Mouse (Mus musculus): Measurements from ENCODE around the gene Xpr1. TPM values are rescaled to one million over a fixed set of nuclear protein-coding genes. Genes with fewer than 3 reads are reported as not detected.

The Xpr1 gene
- polyA plus RNA-seq, 1 experiment from 2014 or later, result 8.6 TPM

DNA sequence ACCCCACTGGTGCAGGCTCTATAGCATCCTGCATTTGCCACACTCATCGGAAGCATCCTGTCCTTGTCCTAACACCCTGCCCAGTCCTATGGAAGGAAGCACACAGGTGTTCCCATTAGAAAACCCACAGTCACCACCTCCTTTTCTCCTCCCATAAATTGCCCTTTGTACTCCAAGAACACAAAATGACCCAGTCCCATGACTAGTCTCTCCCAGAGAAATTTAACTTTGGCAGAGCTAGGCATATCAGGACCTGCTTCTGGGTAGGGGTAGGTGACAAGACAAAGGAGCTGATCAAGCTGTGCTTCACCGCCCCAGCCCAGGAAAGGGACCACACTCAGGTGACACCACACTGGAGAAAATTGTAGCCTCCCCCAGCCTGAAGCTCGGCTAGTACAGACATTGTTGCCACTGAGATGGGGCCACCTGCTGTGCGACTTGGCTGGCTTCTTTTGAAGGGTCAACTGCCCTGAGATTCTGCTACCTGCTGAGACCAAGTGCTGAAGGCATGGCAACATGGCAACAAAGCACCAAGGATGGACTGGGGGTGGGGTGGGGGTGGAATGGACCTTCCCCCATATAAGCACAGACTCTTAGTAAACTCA, 166.6 kb downstream of the Xpr1 start:
- H3K9ac ChIP-seq (replicated peaks), result no peak overlapping the region
- 33% methylated on average over 4 of the region's 4 CpGs for WGBS

DNA sequence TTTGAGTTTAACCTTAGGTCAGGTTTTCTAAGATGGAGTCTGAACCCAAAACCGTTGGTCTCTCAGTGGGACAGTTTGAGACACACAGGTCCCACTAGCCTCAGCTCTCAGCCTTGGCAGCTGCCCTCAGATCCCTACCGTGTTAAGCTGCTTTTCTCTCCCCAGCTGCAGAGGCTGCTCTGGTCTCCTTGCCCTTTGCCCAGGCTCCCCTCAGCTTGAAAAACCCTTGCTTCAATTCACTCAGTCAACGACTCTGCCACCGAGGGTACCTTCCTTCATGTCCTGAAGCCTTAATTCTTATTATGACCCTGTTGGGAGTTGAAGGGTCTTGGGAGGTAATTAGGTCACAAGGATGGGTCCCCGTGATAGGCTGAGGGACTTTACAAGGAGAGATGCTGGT, 167.3 kb downstream of the Xpr1 start:
- Histone ChIP-seq H3K9me3 (no peaks in the 10 kb centered on the region), H3K27ac (no peak overlapping the region), H3K4me3 (replicated peaks) (no peak overlapping the region), H3K36me3 (no peaks in the 10 kb centered on the region), H3K27me3 (no peaks in the 10 kb centered on the region), H3K4me2 (no peak overlapping the region), H3K9ac (replicated peaks) (no peak overlapping the region), H3K4me1 (replicated peaks) (peaks cover 10% of the 10 kb centered on the region)
- WGBS, result 35% methylated on average over 5 of the region's 5 CpGs
- no peak for ATAC-seq (ENCODE audit: insufficient number of reproducible peaks, insufficient read depth, low FRiP score, low TSS enrichment, low read depth)

More for the DNA sequence above, 166.6 kb downstream of the Xpr1 start:
- Histone ChIP-seq H3K4me1 (replicated peaks) (0 out of 2 replicates have a peak, but pooled peaks cover 5% of the 10 kb centered on the region), H3K27me3 (no peaks in the 10 kb centered on the region), H3K36me3 (no peaks in the 10 kb centered on the region), H3K9me3 (no peaks in the 10 kb centered on the region), H3K4me2 (no peak overlapping the region), H3K27ac (no peak overlapping the region), H3K4me3 (replicated peaks) (no peak overlapping the region)
- no peak for ATAC-seq (ENCODE audit: insufficient number of reproducible peaks, insufficient read depth, low FRiP score, low TSS enrichment, low read depth)

DNA sequence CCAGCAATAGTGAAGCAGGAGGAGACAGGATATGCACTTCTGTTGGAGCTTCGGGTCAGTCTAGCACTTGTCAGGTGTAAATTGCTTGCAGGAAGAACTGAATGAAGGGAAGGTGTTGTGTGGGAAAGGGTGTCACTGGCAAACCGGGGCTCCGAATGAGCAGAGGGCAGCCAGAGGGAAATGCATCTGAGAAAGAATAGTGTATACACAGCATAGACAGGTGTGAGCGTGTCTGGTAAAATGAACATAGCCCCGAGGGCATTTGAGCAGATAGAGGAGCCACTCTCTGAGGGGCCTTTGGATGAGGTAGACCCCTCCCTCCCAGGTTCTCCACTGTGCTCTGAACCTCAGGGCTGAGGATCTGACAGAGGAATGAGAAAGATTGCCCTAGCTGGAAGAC, 169.2 kb downstream of the Xpr1 start:
- Histone ChIP-seq H3K27ac (no peak overlapping the region), H3K4me1 (replicated peaks) (peaks cover 13% of the 10 kb centered on the region), H3K9ac (replicated peaks) (no peak overlapping the region), H3K36me3 (no peaks in the 10 kb centered on the region), H3K27me3 (no peaks in the 10 kb centered on the region), H3K9me3 (no peaks in the 10 kb centered on the region), H3K4me2 (no peak overlapping the region), H3K4me3 (replicated peaks) (no peak overlapping the region)
- ATAC-seq (ENCODE audit: insufficient number of reproducible peaks, insufficient read depth, low FRiP score, low TSS enrichment, low read depth), result no peak
- 45% methylated on average over 5 of the region's 5 CpGs for WGBS

DNA sequence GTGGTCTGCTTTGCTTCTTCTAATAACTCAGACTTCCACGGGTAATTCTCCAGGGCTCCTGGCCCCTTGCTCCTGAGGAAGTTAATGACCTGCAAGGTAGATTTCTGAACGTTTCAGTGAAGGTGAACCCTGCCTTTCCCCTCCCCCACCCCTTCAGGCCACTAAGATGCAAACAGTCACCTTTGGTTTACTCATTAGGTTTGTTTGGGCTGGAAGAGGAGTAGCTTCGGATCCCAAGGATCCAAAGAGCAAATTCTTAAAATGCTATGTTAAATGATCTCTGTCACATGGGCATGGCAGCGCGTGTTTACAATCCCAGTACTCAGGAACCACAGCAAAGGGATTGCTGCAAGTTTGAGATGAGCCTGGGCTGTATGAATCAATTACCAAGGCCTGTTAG, 169.8 kb downstream of the Xpr1 start:
- Histone ChIP-seq H3K36me3 (no peaks in the 10 kb centered on the region), H3K9ac (replicated peaks) (no peak overlapping the region), H3K9me3 (no peaks in the 10 kb centered on the region), H3K4me1 (replicated peaks) (peaks cover 15% of the 10 kb centered on the region), H3K4me3 (replicated peaks) (no peak overlapping the region), H3K27me3 (no peaks in the 10 kb centered on the region), H3K27ac (no peak overlapping the region), H3K4me2 (no peak overlapping the region)
- ATAC-seq (ENCODE audit: insufficient number of reproducible peaks, insufficient read depth, low FRiP score, low TSS enrichment, low read depth), result no peak
- 23% methylated on average over 5 of the region's 5 CpGs for WGBS

DNA sequence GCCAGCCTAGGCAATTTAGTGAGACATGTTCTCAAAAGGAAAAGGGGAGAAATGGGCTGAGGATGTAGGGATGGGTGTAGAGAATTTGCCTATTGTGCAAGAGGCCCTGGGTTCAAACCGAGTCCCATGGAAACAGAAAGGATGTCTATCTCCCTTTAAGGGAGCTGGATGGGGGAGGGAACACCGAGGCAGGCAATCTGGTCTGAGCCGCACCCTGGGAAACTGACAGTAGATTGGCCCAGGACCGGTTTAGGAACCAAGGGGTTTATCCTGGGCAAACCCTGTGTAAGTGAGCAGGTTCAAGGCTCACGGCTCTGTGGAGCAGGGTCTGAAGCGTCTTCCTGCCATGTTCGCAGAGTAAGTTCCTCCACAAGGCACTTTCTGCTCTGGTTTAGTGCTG, 171.7 kb downstream of the Xpr1 start:
- 60% methylated on average over 7 of the region's 7 CpGs for WGBS
- Histone ChIP-seq H3K4me1 (replicated peaks) (peaks cover 15% of the 10 kb centered on the region), H3K9me3 (no peaks in the 10 kb centered on the region), H3K27ac (no peak overlapping the region), H3K27me3 (no peaks in the 10 kb centered on the region), H3K36me3 (peaks cover 17% of the 10 kb centered on the region), H3K9ac (replicated peaks) (no peak overlapping the region), H3K4me3 (replicated peaks) (peak overlapping the region; percentile 72; the same call in 1 of the 2 replicates), H3K4me2 (peak overlapping the region; percentile 79)
- no peak for ATAC-seq (ENCODE audit: insufficient number of reproducible peaks, insufficient read depth, low FRiP score, low TSS enrichment, low read depth)

DNA sequence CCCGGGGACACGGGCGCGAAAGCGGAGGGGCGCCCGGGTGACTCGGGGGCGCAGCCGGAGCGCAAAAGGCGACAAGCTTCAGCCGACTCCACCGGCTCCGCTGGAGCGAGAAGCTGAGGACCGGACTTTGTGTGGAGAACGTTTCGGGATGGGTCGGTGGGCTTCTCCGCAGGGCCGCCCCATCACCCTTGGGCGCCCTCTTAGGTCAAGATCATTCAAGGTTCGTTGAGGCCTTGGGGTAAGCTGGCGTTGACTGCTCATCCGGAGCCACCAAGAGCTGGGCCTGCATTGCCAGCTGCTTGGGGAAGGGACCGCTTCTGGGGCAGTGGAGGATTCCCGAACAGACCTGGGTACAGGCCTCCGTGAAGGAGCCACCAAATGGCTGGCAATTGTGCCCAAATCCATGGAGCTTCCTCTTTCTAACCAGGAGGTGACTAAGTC, 172.4 kb downstream of the Xpr1 start:
- peak overlapping the region; percentile 91 for H3K27ac ChIP-seq
- 4% methylated on average over 28 of the region's 29 CpGs for WGBS

DNA sequence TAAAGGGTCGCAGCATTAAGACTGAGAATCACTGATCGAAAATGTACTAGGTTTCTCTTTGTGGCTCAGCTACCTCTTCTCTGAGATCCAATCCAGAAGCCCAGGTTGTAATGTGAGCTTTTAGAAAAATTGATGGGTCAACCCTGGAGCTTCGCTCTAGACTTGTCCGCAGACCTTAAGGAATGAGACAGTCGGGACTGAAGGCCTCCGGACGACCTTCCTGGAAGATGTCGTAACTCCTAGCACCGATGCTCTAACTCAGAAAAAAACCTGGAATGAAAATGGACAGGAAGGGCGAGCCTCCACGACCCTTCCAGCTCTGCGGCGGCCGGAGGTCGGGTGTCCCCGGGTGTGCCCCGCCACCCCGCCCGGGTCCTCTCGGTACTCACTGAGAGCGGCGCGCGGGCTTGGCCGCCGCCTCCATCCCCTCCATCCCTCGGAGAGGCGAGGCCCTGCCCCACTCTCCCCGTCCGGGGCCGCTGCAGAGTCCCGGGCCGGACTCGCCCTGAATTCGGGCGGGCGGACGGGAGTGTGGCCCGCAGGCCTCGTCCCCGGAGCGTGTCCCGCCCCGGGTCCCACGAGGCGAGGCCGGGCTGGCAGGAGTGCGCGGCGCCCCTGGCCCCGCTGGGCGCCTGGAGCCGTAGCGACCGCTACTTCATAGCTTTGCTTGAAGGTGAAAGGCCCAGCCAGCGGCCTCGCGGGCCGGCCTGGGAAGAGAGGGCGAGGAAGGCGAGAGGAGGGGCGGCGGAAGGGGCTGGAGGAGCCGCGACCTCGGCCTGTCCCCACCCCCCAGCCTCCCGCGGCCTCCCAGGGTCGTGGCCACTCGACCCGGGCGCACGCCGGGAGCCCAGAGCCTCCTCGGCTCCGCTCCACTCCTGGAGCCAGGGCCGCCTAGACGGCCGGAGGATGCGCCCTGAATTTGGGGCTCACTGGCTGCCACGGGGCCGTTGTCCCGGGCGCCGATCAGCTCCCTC, 173.1 kb downstream of the Xpr1 start, which contains the start of gene BC034090:
BC034090 (minus strand) TSS at position 648 of the 974 bp plus-strand sequence.
- peak within 1 kb of the TSS; percentile 72 for H3K4me3 ChIP-seq (replicated peaks)
- H3K9me3 ChIP-seq, result no peaks in the 10 kb centered on the region
- H3K4me1 ChIP-seq (replicated peaks), result peaks cover 22% of the 10 kb centered on the region
- 1% methylated on average over 85 of the region's 85 CpGs for WGBS
- H3K27ac ChIP-seq, result peak within 1 kb of the TSS; percentile 91
- H3K4me2 ChIP-seq, result peak within 1 kb of the TSS; percentile 79
- H3K36me3 ChIP-seq, result peaks cover 28% of the 10 kb centered on the region
- H3K27me3 ChIP-seq, result no peaks in the 10 kb centered on the region
- ATAC-seq (ENCODE audit: insufficient number of reproducible peaks, insufficient read depth, low FRiP score, low TSS enrichment, low read depth), result peak; percentile 84
- H3K9ac ChIP-seq (replicated peaks), result peak within 1 kb of the TSS; percentile 94

More for the DNA sequence above, 172.4 kb downstream of the Xpr1 start:
- 0 out of 2 replicates have a peak, but pooled peaks have one; percentile 11 for ATAC-seq (ENCODE audit: insufficient number of reproducible peaks, insufficient read depth, low FRiP score, low TSS enrichment, low read depth)
- Histone ChIP-seq H3K36me3 (peaks cover 25% of the 10 kb centered on the region), H3K9me3 (no peaks in the 10 kb centered on the region), H3K4me3 (replicated peaks) (peak overlapping the region; percentile 72), H3K9ac (replicated peaks) (peak overlapping the region; percentile 94), H3K4me1 (replicated peaks) (peaks cover 17% of the 10 kb centered on the region), H3K27me3 (no peaks in the 10 kb centered on the region), H3K4me2 (peak overlapping the region; percentile 79)

DNA sequence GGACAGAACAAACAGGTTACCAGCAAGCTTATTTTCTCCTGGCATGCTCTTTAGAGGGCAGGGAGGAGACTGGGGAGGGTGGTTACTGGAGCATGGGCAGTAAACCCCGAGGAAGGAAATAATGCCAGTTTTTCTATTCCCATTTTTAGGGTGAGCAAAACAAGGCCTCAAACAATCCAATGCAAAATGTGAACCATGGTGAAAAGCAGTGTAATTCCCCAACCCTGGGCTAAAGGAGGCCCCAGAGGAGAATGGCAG, 174.8 kb downstream of the Xpr1 start:
- Histone ChIP-seq H3K4me1 (replicated peaks) (peaks cover 31% of the 10 kb centered on the region), H3K4me2 (no peak overlapping the region), H3K9me3 (no peaks in the 10 kb centered on the region), H3K27ac (no peak overlapping the region), H3K36me3 (peaks cover 36% of the 10 kb centered on the region), H3K4me3 (replicated peaks) (no peak overlapping the region), H3K9ac (replicated peaks) (no peak overlapping the region), H3K27me3 (no peaks in the 10 kb centered on the region)
- 75% methylated on average over 1 of the region's 1 CpGs for WGBS
- ATAC-seq (ENCODE audit: insufficient number of reproducible peaks, insufficient read depth, low FRiP score, low TSS enrichment, low read depth), result no peak

DNA sequence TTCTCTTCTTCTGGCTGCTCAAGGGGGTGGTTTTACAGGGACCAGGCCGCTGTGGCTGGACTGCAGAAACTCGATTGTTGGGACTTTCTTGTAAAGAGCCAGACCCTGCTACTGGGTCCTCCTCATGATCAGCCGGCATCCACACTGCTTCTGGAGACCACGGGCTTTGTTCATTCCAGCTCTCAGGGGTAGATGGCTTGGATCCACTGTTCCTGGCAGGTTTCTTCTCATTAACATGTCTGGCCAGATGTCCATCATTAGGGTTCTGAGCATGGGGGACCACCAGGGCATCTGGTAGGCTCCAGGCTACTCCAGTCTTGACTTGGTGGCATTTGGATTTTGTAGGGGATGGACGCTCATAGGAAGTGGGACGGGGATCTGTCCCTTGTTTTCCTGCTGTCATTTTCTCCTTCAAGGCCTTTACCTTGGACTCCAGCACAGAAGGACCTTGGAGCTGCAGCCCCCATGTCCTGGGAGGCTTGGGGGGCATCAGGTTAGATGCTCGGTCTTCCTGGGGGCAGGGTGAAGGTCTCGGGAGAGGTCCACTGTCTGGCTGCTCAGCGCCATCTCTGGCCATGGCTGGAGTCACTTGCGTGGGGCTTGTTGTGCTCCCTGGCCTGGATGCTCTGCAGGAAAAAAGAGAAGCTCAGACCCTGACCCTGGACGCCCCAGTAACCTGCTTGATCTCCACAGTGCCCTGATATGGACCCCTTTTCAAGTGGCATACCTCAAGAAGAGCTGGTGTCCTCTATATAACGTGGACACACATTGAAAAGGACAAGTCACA, 175.3 kb downstream of the Xpr1 start:
- H3K4me1 ChIP-seq (replicated peaks), result peaks cover 33% of the 10 kb centered on the region
- no peaks in the 10 kb centered on the region for H3K27me3 ChIP-seq
- no peak for ATAC-seq (ENCODE audit: insufficient number of reproducible peaks, insufficient read depth, low FRiP score, low TSS enrichment, low read depth)
- no peak overlapping the region for H3K4me3 ChIP-seq (replicated peaks)
- peaks cover 42% of the 10 kb centered on the region for H3K36me3 ChIP-seq
- no peak overlapping the region for H3K4me2 ChIP-seq
- H3K9ac ChIP-seq (replicated peaks), result no peak overlapping the region; the same call in 1 of the 2 replicates
- no peak overlapping the region for H3K27ac ChIP-seq
- WGBS, result 76% methylated on average over 12 of the region's 12 CpGs
- H3K9me3 ChIP-seq, result no peaks in the 10 kb centered on the region

DNA sequence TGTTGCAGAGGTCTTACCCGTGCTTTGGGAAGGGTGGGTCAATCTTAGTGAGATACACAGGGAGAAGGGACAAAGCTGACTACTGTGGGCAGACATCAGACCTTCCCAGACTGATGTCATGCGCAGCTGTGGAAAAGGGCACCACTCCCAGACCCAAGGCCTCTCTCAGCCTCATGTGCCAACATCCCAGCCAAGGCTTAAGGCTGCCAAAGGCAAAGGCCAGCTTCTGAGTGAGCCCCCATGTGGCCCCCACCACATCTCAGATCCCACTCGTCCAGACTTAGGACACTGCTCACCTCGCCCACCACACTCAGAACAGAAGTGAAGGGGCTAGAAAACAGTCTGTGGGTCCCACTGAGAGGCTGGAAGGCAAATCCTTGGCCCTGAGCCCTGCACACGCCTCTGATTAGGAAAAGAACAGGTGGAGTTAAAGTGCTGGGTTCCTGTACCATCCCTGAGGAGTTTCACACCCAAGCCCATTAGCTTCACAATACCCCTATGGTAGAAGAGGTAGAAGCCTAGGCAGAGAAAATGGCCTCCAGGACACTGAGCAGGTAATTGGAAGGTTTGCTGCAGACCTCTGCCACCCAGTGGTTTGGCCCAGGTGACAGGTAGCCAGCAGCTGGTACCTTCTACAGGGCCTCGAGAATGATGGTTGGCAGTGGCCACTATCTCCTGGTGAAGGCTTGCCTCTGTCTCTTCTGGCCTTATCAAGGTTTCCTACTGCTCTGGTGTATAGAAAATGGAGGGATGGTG, 177.1 kb downstream of the Xpr1 start:
- H3K4me3 ChIP-seq (replicated peaks), result no peak overlapping the region
- H3K9ac ChIP-seq (replicated peaks), result no peak overlapping the region
- peaks cover 48% of the 10 kb centered on the region for H3K4me1 ChIP-seq (replicated peaks)
- H3K9me3 ChIP-seq, result no peaks in the 10 kb centered on the region
- ATAC-seq (ENCODE audit: insufficient number of reproducible peaks, insufficient read depth, low FRiP score, low TSS enrichment, low read depth), result no peak
- no peaks in the 10 kb centered on the region for H3K27me3 ChIP-seq
- WGBS, result 81% methylated on average over 6 of the region's 6 CpGs
- no peak overlapping the region for H3K27ac ChIP-seq
- H3K36me3 ChIP-seq, result peaks cover 49% of the 10 kb centered on the region
- H3K4me2 ChIP-seq, result no peak overlapping the region
